Mouse (Mus musculus) cortical plate, adult 2 months (tissue): ENCODE measurements around the gene Bst2.

Experiments
- CTCF ChIP-seq: fragments of 200-500 bp; IDR thresholded peaks from 2 replicates; pipeline ENCODE4 v1.5.1; 2011; ENCODE audit warnings: mild to moderate bottlenecking, control low read depth, low read length; ENCODE audit not compliant: insufficient read depth; ENCODE audit errors: extremely low read depth
- POLR2A ChIP-seq: fragments of 200-500 bp; IDR thresholded peaks from 2 replicates; pipeline ENCODE4 v1.6.1; 2011; ENCODE audit warnings: mild to moderate bottlenecking, low read length, control low read depth; ENCODE audit not compliant: insufficient read depth; ENCODE audit errors: extremely low read depth

GRCm38 (mm10) chr8:71568941-71569340 lies 31.7 kb upstream of the Bst2 start:
- no peak for TF ChIP-seq CTCF
- no peak for TF ChIP-seq POLR2A
